Mouse (Mus musculus): ENCODE data around the gene Rab8a.
"Not testable (repeated sequence)": the region's sequence is repeated elsewhere in the genome, so short reads cannot be mapped to it uniquely, and the experiment has no call there.

The Rab8a gene

DNA sequence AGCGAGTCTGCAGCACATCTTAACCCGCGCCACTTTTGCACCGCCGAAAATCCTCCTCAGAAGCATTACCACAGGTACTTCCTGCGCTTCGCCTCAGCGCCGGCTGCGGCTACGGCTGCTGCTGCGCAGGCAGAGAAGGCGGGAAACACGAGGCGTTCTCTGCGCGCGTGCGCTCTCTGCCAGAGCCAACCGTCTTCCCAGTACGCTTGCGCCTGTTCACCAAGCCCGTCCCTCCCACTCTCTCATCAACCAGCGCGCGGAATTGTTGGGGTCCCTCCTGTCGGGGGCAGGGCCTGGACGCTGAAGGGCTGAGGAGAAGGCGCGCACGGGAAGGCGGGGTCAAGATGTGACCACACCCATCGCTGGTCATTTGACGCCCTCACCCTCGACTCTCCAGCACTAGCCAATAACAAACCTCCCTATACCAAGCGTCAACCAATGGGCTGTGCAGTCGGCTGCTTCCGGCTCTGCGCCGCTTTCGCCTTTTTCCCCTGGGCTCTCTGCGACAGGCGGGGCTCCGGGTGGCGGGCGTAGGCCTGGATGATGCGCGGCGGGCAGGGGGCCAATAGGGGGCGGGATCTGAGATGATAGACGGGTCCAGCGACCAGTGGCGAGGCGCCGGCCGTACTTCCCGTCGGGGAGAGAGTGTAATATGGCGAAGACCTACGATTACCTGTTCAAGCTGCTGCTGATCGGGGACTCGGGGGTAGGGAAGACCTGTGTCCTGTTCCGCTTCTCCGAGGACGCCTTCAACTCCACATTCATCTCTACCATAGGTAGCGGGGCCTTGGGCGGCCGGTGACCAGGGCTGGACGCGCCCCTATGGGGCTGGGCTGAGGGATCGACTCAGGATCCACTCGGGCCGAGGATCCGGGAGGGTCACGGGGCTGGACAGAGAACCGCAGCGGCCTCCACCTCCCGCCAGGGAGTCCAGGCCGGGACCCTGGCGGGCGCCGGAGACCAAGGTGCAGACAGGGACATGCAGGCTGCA lies at the start of gene Rab8a:
Gene Rab8a (plus strand): TSS at position 494 of the 991 bp plus-strand sequence.
- peak; percentile 100 for DNase-seq (ENCODE audit: low spot score in 2 of 2)

DNA sequence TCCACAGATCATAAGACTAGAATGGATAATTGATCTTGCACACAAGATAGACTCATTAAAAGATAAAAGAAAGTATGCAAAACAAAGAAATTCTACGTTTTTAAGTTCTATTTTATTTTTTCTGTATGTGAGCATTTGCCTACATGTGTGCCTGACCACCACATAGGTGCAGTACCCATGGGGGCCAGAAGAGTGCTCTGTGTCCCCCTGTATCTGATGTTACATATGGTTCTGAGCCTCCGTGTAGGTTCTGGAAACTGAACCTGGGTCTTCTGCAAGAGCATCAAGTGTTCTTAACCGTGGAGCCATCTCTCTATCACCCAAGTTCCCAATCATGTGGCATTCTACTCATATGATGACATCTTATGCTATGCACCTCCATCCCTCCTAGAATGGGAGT lies 48.5 kb upstream of the Rab8a start:
- DNase-seq (ENCODE audit: low spot score in 2 of 2), result no peak

DNA sequence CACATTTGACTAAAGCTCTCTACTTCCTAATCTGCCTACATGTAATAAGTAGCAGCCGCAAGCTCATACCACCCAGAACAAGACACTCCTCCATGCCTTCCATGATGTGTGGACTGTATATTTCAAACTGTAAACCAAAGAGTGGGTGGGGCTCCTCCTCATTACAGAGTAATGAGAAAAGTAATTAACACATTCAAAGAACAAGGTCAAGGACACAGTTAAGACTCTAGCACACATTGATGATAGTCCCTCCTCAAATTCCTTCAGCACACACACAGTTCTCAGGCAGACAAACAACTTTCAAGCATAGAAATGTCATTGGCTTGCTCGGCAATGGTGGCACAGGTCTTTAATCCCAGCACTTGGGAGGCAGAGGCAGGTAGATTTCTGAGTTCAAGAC lies 45.8 kb upstream of the Rab8a start:
- DNase-seq (ENCODE audit: low spot score in 2 of 2), result no peak

DNA sequence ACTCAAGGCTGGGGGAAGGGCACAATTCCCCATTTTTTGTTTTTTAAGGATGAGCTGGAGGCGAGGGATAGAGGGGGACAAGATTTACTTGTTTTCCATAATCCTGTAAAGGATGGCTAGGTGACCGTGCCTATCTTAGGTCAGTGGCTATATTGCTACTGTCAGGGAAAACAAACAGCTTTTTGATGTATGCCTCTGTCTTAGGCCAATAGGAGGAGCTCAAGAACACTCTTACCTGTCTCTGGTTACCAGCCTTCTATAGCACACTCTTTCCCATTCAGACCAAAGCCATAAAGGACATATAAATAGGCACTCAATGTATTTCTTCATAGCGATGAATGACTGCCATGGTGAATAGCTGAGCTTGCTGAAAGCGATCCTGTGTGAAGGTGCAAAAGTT lies 42.4 kb upstream of the Rab8a start:
- no peak for DNase-seq (ENCODE audit: low spot score in 2 of 2)

DNA sequence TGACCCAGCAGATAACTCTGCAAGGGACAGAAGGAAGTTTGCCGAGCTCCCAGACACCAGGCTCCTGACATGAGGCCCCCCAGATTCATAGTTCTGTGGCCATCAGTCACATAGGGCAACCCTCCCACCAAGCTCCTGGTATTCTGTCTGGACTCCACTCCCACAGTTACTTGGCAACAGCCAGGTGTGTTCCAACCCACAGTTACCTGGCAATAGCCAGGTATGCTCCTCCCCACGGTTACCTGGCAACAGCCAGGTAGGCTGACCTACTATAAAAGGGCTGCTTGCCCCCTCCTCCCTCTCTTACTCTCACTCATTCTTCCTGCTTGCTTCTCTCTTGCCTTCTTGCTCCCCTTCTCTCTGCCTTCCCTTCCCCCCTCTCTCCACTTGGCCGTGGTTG lies 39.5 kb upstream of the Rab8a start:
- DNase-seq (ENCODE audit: low spot score in 2 of 2), result not testable (repeated sequence)

DNA sequence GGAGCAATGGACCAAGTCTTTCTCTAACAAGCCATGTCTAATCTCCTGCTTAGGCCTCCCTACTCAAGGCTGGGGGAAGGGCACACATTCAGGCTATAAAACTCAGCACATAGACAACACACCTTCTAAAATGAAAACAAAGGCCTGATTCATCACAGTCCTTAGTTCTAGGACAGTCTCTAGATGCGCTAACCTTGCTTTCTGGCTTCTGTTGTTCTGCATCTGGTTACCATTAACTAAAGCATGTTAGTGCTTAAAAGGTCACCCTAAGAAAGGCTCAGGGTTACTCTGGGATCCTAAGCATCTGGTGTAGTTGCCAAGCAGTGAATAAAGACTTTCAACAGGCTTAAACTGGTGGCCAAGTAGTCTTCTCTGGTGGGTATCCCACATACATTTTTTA lies 39.0 kb upstream of the Rab8a start:
- no peak for DNase-seq (ENCODE audit: low spot score in 2 of 2)

DNA sequence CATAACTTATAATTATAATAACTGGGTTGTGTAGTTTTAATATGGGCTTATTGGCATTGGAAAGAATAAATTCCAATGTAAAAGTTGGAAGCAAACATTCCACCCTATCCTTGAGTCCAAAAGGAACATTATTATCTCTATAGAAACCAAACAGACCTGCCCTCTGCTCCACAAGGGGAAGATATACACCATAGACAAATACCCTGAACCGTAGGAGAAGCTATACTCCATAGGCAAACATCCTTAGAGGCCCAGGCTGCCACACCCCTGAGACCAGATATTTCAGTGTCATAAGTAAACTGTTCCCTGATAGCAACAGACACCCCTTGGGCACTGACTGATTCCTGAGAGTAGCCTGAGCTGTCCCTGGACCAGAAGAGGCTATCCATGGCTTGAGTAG lies 33.2 kb upstream of the Rab8a start:
- no peak for DNase-seq (ENCODE audit: low spot score in 2 of 2)

DNA sequence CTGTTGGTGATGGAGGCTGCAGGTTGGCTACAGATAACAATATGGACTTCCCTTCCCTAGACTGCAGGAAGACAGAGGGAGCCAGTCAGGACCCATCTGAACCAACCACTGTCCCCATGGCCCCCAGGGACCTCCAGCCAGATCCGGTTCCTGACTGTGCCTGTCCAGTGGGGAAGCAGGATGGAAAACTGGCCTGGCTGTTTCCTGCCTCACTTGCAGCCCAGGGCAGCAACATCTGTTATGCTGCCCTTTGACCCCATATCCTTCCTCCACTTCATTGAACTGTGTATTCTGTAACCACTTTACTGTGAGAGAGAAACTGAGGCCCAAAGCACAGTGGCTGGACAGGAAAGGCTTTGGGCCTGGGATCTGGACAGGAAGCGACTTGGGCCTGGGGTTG lies 29.7 kb upstream of the Rab8a start:
- DNase-seq (ENCODE audit: low spot score in 2 of 2), result peak in 1 of 2 experiments; percentile 53

DNA sequence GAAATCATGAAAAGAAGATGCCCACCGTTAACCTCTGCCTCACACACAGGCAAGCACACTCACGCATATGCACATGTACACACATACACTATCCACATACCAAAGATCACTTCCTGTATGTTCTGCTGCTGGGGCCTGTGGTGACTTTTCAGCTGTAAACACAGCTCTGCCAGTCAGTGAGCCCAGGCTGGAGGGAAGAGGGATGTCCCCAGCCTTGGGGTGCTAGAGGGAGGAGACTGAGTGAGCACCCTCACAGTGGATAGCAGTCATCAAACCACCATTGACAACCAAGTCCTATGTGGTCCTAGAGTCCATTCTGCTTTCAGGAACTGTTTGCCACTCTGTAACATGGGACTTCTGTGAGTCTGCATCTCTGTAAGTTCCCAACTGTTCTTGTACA lies 29.1 kb upstream of the Rab8a start:
- no peak for DNase-seq (ENCODE audit: low spot score in 2 of 2)

DNA sequence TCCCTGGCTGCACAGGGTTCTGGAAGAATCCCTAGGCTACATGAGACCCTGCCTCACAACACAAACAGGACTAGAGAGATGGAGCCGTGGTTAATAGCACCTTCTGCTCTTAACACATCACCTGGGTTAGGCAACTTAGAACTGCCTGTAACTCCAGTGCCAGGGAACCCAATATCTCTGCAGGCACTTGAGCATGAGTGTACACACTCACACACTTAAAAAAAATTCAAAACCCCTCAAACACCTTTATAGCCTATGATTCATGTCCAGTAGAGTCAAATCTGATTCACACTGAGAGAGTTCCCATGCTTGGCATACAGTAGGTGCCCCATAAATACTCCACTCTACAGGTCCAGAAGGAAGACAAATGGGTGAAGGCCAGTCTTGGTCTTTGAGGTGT lies 28.6 kb upstream of the Rab8a start:
- no peak for DNase-seq (ENCODE audit: low spot score in 2 of 2)

DNA sequence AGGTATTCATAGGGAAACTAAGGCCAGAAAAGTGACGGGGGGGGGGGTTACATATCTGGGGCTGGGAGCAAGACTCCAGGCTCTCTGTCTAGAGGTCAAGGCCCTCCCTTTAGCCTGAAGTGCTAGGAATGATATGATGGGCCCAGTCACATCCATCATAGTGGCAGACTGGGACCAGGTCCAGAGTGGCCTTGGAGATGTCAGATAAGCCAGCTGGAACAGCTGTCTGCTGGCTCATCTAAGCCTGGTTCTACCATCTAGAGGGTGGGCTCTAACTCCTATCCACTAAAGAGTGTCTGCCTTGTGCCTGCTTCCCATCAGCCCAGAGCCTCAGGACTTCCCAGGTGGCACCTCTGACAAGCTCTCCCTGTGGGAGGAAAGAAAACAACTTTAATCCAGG lies 28.1 kb upstream of the Rab8a start:
- no peak for DNase-seq (ENCODE audit: low spot score in 2 of 2)

DNA sequence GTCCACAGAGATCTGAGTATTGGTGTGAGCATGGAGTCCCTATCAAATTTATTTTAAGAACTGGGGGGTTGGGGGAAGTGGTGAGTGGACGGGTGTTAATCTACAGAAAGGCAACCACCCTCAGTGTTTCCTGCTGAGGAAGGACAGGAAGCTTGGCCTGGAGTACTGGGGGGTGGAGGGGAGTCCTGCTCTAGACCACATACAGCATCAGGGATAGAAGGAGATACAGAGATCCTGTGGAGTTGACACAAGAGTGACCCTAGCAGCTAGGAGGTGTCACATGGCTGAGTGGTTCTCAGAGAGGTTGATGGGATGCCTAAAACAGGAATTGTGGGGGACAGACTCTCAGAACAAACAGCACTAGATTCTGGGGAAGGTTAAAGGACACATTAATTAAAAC lies 27.5 kb upstream of the Rab8a start:
- DNase-seq (ENCODE audit: low spot score in 2 of 2), result no peak

DNA sequence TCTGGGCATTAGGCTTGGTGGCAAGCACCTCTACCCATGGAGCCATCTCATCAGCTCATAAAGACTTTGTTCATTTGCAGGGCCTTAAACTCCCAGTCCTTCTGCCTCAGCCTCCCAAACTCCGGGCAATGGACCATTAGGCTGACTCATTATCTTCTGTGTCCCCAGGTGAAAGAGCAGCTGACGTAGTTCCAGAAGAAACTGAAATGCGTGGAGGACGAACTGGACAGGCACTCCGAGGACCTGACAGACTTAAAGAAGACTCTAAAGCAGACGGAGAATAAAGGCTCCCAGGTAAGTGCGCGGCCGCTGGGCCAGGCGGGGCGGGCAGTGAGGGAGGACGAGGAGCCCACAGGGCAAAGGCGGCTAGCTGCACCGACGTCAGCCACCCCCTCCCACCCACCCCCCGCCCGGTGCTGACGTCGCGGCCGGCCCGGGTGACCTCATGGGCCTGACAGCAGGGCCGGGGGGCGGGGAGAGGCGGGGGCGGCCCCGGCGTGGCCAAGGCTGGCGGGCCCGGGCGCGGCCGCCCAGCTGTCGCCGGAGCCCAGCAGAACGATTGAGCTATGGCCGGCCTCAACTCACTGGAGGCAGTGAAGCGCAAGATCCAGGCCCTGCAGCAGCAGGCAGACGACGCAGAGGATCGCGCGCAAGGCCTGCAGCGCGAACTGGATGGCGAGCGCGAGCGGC lies 26.1 kb upstream of the Rab8a start, which contains the start of gene Tpm4:
Gene Tpm4 (plus strand): TSS at position 220 of the 690 bp plus-strand sequence.
- peak; percentile 75 to 77 for DNase-seq (ENCODE audit: low spot score in 2 of 2)

DNA sequence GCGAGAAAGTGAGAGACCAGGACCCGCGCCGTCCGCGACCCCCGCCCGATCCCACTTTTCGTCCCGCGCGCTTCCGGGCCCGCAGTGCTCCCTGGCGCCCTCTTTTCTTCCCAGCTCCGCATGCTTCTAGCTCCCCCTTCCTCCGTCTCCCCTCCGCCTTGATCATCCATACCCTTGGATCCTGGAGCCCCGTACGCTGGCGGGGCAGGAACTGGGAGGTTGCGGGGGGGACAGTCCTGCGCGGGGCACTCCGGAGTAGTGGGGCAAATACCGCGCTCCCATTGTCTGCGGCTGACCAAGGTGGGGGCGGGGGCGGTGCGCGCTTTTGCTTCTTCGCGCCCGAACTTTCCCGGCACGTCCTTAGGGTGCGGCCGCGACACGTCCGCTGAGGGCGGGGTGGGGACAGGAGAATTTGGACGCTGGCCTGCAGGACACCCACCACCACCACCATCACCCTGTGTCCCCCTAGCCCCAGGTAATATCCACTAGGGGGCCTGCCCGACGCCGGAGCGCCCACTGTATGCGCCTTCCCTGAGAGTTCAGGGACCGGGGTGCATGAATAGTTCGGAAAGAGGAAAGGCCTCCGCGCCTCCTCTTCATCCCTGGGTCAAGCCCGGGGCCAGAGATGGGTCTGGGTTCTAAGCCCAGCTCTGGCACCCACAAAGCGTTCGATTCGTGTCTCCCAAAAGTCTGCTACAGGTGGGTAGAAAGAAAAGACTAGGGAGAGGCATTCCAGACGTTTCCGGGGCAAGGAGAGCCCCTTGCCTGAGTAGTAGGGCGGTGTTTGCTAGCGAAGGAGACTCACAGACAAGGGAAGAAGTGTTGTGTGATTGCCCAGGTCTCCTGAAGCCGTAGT lies 25.3 kb upstream of the Rab8a start:
- DNase-seq (ENCODE audit: low spot score in 2 of 2), result peak; percentile 47 to 59

DNA sequence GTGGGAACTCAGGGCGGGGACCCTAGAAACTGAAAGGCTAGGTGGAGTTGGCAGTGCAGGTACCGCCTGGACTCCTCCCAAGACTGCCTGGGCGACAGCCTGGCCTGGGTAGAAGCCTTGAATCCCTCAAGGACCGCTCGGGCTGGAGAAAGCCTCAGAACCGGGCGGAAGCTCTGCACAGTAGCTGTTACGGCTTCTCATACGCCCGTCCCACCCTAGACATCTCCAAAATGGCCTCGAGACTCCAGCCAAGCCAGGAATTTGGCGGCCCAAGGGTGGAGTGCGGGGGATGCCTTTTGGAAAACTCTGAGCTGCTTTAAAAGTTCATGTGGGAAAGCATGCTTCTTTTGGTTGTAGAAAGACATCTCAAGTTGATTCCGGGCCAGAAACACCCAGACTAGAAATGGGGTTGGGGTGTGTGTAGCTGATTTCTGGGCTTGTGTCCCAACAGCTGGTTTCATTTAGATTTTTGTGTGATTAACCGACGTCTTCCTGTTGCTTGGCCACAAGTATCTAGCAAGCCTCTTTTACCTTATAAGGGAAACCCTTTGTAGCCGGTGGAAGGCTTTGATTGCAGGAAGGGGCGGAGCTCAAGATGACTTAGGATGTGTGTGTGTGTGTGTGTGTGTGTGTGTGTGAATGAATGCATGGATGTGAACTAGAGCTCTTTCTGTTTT lies 24.6 kb upstream of the Rab8a start:
- peak; percentile 89 to 93 for DNase-seq (ENCODE audit: low spot score in 2 of 2)

DNA sequence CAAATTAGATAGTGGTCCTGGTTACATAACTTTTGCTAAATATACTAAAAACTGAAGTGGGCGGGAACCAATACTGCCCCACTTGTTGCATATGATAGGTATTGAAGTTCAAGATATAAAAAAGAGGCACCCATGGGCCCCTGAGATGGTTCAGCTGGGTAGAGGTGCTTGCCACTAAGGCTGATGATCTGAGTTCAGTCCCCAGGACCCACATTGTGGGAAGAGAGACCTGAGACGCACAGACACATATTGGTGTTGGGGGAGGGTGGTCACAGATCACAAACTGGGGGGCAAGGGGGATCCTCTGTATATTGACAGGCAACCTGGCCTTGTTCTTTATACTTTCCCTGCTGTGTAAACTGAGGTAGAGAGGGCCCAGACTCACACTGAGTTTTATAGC lies 23.6 kb upstream of the Rab8a start:
- no peak for DNase-seq (ENCODE audit: low spot score in 2 of 2)

DNA sequence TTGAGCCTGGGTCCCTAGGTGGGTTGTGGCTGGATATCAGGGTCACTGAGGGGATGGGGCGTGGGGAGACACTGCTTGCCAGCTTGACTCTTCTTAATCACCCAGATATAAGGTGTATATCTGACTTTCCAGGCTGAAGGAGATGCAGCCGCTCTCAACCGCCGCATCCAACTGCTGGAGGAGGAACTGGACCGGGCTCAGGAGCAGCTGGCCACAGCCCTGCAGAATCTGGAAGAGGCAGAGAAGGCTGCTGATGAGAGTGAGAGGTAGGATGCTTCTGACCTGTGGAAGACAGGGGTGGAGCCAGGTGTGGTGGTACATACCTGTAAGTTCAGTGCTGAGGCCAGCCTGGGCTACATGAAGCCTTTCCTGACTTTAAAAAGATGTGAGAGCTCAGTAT lies 22.5 kb upstream of the Rab8a start:
- DNase-seq (ENCODE audit: low spot score in 2 of 2), result no peak

DNA sequence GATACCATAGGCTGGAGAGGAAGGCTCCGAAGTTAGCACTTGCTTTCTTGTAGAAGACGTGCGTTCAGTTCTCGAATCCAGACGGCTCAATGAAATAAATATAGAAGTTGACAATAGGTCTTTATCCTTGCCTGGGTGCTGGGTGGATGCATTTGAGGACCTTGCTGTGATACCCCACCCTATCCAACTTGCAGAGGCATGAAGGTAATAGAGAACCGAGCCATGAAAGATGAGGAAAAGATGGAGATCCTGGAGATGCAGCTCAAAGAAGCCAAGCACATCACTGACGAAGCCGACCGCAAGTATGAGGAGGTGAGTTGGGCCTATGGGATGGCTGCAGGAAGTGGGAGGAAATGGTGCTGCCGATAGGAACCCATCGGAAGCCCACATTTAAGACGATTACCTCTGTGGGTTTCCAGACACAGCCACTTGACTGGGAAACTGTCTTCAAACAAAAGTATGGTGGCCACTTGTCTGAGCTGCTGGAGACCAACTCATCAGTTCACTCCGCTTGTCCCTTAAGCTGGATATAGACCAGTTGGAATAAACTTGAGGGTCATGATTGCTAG lies 17.7 kb upstream of the Rab8a start:
- no peak for DNase-seq (ENCODE audit: low spot score in 2 of 2)

DNA sequence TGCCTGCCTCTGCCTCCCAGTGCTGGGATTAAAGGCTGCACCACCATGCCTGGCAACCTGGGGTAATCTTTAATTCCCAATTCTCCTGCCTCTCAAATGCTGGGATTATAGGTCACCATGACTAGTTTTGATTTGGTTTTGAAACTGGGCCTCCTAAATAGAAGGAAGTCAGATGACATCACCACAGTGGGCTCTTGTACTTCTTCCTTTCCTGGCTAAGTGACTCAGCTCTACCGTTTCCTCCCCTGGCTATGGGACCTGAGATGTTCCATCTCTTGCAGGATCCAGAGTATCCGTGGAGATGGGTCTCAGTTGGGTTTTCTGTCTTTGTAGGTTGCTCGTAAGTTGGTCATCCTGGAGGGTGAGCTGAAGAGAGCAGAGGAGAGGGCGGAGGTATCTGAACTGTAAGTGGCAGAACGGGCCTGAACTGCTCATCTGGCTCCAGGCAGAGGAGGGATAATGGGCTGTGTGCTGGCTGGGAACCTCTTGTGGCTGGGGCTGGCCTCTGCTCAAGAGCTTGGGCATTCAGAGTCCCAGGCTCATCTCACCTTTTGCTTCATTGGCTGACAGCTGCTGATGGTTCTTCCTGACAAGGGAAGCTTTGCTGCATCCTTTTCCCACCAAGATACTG lies 16.5 kb upstream of the Rab8a start:
- DNase-seq (ENCODE audit: low spot score in 2 of 2), result no peak

DNA sequence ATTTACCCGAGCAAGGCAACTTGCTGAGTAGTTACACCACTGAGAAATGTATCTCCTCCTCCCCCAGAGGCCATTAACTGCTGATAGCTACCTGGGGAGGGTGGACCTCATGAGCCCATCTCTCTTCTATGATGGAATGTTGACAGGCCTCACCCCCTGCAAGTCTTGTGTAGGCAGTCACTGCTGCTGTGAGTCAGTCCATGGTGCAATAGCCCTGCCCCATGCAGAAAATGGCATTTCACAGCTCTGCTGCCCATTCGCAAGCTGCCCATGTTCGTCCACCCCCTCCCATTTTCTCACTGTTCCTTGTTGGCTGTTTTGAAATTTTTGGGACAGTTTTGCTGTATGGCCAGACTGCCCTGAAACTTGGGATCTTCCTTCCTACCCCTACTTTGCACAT lies 15.5 kb upstream of the Rab8a start:
- no peak for DNase-seq (ENCODE audit: low spot score in 2 of 2)

DNA sequence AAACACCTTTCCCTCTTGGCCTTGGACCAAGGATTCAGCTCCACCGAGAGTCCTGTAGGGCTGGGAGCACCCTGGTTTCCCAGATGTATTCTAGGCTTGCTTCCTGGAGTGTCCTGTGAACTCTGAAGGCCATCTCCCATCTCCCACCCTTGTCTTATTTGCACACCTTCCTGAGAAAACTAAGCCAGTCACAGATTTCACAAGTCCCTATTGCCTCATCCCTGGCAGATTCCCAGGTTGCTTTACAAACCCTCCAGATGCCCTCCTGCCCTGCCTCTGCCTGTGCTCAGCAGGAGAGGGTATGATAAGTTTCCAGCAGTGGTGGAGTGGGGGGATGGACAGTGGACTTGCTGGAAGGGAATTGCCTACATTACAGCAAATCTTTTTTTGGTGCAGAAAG lies 14.9 kb upstream of the Rab8a start:
- no peak for DNase-seq (ENCODE audit: low spot score in 2 of 2)
